Mouse (Mus musculus): Measurements from ENCODE around the gene Gm27021. TPM values are rescaled to one million over a fixed set of nuclear protein-coding genes. Genes with fewer than 3 reads are reported as not detected.

The Gm27021 gene
- polyA plus RNA-seq, 1 experiment from 2014 or later = 3.2 TPM

GRCm38 (mm10) chr8:120607885-120608284 is 60.0 kb downstream of the Gm27021 start:
- 17% methylated on average over 7 of the region's 7 CpGs for WGBS
- Histone ChIP-seq H3K36me3 (no peaks in the 10 kb centered on the region), H3K4me3 (no peak overlapping the region), H3K4me1 (replicated peaks) (peaks cover 23% of the 10 kb centered on the region), H3K27ac (no peak overlapping the region), H3K9me3 (no peaks in the 10 kb centered on the region), H3K27me3 (ENCODE audit: insufficient read depth, poor library complexity, severe bottlenecking) (peaks cover 25% of the 10 kb centered on the region)
- DNase-seq (ENCODE audit: low spot score) = peak; percentile 70

GRCm38 (mm10) chr8:120607460-120607859 is 60.4 kb downstream of the Gm27021 start:
- 83% methylated on average over 9 of the region's 9 CpGs for WGBS
- Histone ChIP-seq H3K27ac (no peak overlapping the region; the same call in 1 of the 2 replicates), H3K27me3 (ENCODE audit: insufficient read depth, poor library complexity, severe bottlenecking) (peaks cover 25% of the 10 kb centered on the region), H3K4me3 (no peak overlapping the region), H3K36me3 (no peaks in the 10 kb centered on the region), H3K9me3 (no peaks in the 10 kb centered on the region), H3K4me1 (replicated peaks) (peaks cover 27% of the 10 kb centered on the region)
- DNase-seq (ENCODE audit: low spot score) = no peak

- 53% methylated on average over 6 of the region's 6 CpGs for WGBS
- peak; percentile 45 for DNase-seq (ENCODE audit: low spot score)
- Histone ChIP-seq H3K36me3 (no peaks in the 10 kb centered on the region), H3K9me3 (0 out of 2 replicates have a peak, but pooled peaks cover 6% of the 10 kb centered on the region), H3K4me3 (no peak overlapping the region), H3K27ac (peak overlapping the region; percentile 42), H3K4me1 (replicated peaks) (peaks cover 38% of the 10 kb centered on the region), H3K27me3 (ENCODE audit: insufficient read depth, poor library complexity, severe bottlenecking) (peaks cover 17% of the 10 kb centered on the region)
These were observed 65.2 kb downstream of the Gm27021 start for GRCm38 (mm10) chr8:120602672-120603071.

- Histone ChIP-seq H3K27ac (no peak overlapping the region), H3K9me3 (0 out of 2 replicates have a peak, but pooled peaks cover 6% of the 10 kb centered on the region), H3K36me3 (no peaks in the 10 kb centered on the region), H3K27me3 (ENCODE audit: insufficient read depth, poor library complexity, severe bottlenecking) (peaks cover 19% of the 10 kb centered on the region), H3K4me3 (no peak overlapping the region), H3K4me1 (replicated peaks) (peaks cover 26% of the 10 kb centered on the region)
- WGBS = 49% methylated on average over 7 of the region's 7 CpGs
- peak; percentile 62 for DNase-seq (ENCODE audit: low spot score)
These were observed 68.4 kb downstream of the Gm27021 start for GRCm38 (mm10) chr8:120599504-120599903.

GRCm38 (mm10) chr8:120598579-120598978 is 69.3 kb downstream of the Gm27021 start:
- peaks cover 26% of the 10 kb centered on the region for H3K4me1 ChIP-seq (replicated peaks)
- WGBS = 30% methylated on average over 24 of the region's 24 CpGs
- DNase-seq (ENCODE audit: low spot score) = peak; percentile 35
- peak overlapping the region; percentile 19 for H3K27ac ChIP-seq
- H3K9me3 ChIP-seq = 0 out of 2 replicates have a peak, but pooled peaks cover 6% of the 10 kb centered on the region
- no peaks in the 10 kb centered on the region for H3K36me3 ChIP-seq
- H3K4me3 ChIP-seq = peak overlapping the region; percentile 4; the same call in 1 of the 2 replicates
- peaks cover 19% of the 10 kb centered on the region for H3K27me3 ChIP-seq (ENCODE audit: insufficient read depth, poor library complexity, severe bottlenecking)

- DNase-seq (ENCODE audit: low spot score) = peak; percentile 74
- Histone ChIP-seq H3K4me3 (no peak overlapping the region), H3K27me3 (ENCODE audit: insufficient read depth, poor library complexity, severe bottlenecking) (peaks cover 19% of the 10 kb centered on the region), H3K36me3 (no peaks in the 10 kb centered on the region), H3K4me1 (replicated peaks) (peaks cover 21% of the 10 kb centered on the region), H3K27ac (no peak overlapping the region), H3K9me3 (no peaks in the 10 kb centered on the region)
- 13% methylated on average over 5 of the region's 5 CpGs for WGBS
These were observed 71.9 kb downstream of the Gm27021 start for GRCm38 (mm10) chr8:120595963-120596362.

GRCm38 (mm10) chr8:120594571-120594970 is 73.3 kb downstream of the Gm27021 start:
- H3K4me1 ChIP-seq (replicated peaks) = peaks cover 28% of the 10 kb centered on the region
- H3K9me3 ChIP-seq = no peaks in the 10 kb centered on the region
- no peak for DNase-seq (ENCODE audit: low spot score)
- 88% methylated on average over 5 of the region's 5 CpGs for WGBS
- H3K4me3 ChIP-seq = no peak overlapping the region
- H3K36me3 ChIP-seq = no peaks in the 10 kb centered on the region
- peaks cover 19% of the 10 kb centered on the region for H3K27me3 ChIP-seq (ENCODE audit: insufficient read depth, poor library complexity, severe bottlenecking)
- no peak overlapping the region for H3K27ac ChIP-seq

GRCm38 (mm10) chr8:120591587-120592292 is 76.1 kb downstream of the Gm27021 start:
- 80% methylated on average over 10 of the region's 10 CpGs for WGBS

GRCm38 (mm10) chr8:120589921-120590320 is 78.0 kb downstream of the Gm27021 start:
- DNase-seq (ENCODE audit: low spot score) = no peak
- Histone ChIP-seq H3K4me3 (peak overlapping the region; percentile 91), H3K4me1 (replicated peaks) (peaks cover 43% of the 10 kb centered on the region), H3K27ac (peak overlapping the region; percentile 92; the same call in 1 of the 2 replicates), H3K36me3 (peaks cover 27% of the 10 kb centered on the region), H3K9me3 (no peaks in the 10 kb centered on the region), H3K27me3 (ENCODE audit: insufficient read depth, poor library complexity, severe bottlenecking) (no peaks in the 10 kb centered on the region)
- 72% methylated on average over 2 of the region's 2 CpGs for WGBS

More at GRCm38 (mm10) chr8:120591587-120592292, 76.1 kb downstream of the Gm27021 start:
- no peaks in the 10 kb centered on the region for H3K27me3 ChIP-seq (ENCODE audit: insufficient read depth, poor library complexity, severe bottlenecking)
- no peak overlapping the region for H3K27ac ChIP-seq
- H3K9me3 ChIP-seq = no peaks in the 10 kb centered on the region
- H3K36me3 ChIP-seq = peaks cover 10% of the 10 kb centered on the region
- H3K4me3 ChIP-seq = no peak overlapping the region
- peaks cover 41% of the 10 kb centered on the region for H3K4me1 ChIP-seq (replicated peaks)
- no peak for DNase-seq (ENCODE audit: low spot score)

GRCm38 (mm10) chr8:120588908-120589771 is 78.7 kb downstream of the Gm27021 start, which contains the start of gene Gins2:
TSS of gene Gins2 (minus strand) at chr8:120589304.
- under 1% methylated on average over 67 of the region's 67 CpGs for WGBS
- H3K36me3 ChIP-seq = peaks cover 35% of the 10 kb centered on the region
- H3K4me1 ChIP-seq (replicated peaks) = peaks cover 43% of the 10 kb centered on the region
- H3K27me3 ChIP-seq (ENCODE audit: insufficient read depth, poor library complexity, severe bottlenecking) = no peaks in the 10 kb centered on the region
- H3K27ac ChIP-seq = peak within 1 kb of the TSS; percentile 92
- DNase-seq (ENCODE audit: low spot score) = peak; percentile 100
- H3K4me3 ChIP-seq = peak within 1 kb of the TSS; percentile 91
- no peaks in the 10 kb centered on the region for H3K9me3 ChIP-seq

- Histone ChIP-seq H3K36me3 (peaks cover 66% of the 10 kb centered on the region), H3K9me3 (no peaks in the 10 kb centered on the region), H3K4me1 (replicated peaks) (peaks cover 35% of the 10 kb centered on the region), H3K27me3 (ENCODE audit: insufficient read depth, poor library complexity, severe bottlenecking) (no peaks in the 10 kb centered on the region), H3K4me3 (no peak overlapping the region), H3K27ac (no peak overlapping the region)
- no peak for DNase-seq (ENCODE audit: low spot score)
- WGBS = 94% methylated on average over 10 of the region's 10 CpGs
These were observed 82.4 kb downstream of the Gm27021 start for GRCm38 (mm10) chr8:120585521-120585920.

GRCm38 (mm10) chr8:120581811-120582210 is 86.1 kb downstream of the Gm27021 start:
- no peak for DNase-seq (ENCODE audit: low spot score)
- no peak overlapping the region for H3K4me3 ChIP-seq
- peaks cover 93% of the 10 kb centered on the region for H3K36me3 ChIP-seq
- WGBS = 97% methylated on average over 8 of the region's 8 CpGs
- H3K27ac ChIP-seq = no peak overlapping the region
- H3K9me3 ChIP-seq = no peaks in the 10 kb centered on the region
- no peaks in the 10 kb centered on the region for H3K27me3 ChIP-seq (ENCODE audit: insufficient read depth, poor library complexity, severe bottlenecking)
- H3K4me1 ChIP-seq (replicated peaks) = peaks cover 21% of the 10 kb centered on the region

All from hindbrain, embryonic 10.5 days (tissue).